In the genomic region with DNA sequence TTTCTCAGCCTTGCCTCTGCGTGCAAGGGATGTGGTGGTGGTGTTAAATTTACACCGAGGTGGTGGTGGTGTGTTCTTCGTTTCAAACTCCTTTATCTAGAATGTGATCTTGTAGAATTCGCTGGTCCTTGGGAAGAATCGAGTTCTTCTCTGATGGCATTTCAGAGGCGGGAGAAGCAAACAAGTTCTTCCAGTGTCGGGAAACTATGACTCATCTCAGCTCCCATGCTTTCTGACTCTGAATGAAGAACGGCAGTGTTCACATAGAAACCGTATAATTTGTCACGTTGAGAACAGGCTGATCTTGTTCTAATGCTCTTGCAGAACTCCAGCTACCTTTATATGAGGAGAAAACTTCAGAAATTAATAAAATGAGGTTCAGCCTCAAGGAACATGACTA, we compare ENCODE assay signal across 8 mouse cellular contexts.
A peak's percentile ranks its signal among the peaks of the same experiment; 100 is the strongest.
DNase-seq lines count a peak whose midpoint lies in the region; ATAC-seq lines count a peak whose summit lies in the region.

No protein-coding gene starts in this region.

- peak; percentile 99 for ATAC-seq in frontal cortex, adult (ENCODE audit: low TSS enrichment)
- no peak for ATAC-seq in inflammation-experienced regulatory T-cells, adult 6 months

- intact Hi-C loops in left cerebral cortex, postnatal 14 days (cut with DNase I) = no loop called here

- DNase-seq in frontal cortex, postnatal 14 days (ENCODE audit: low spot score in 2 of 2) = no peak
- peak; percentile 13 for DNase-seq in urinary bladder, postnatal 25 days (ENCODE audit: low spot score)
- no peak for DNase-seq in urinary bladder, postnatal 10 days (ENCODE audit: low spot score)
- peak; percentile 59 to 83 for DNase-seq in left cerebral cortex, postnatal 14 days (ENCODE audit: low spot score in 2 of 2)
- DNase-seq in cerebellum, adult 9-11 months = no peak
- no peak for DNase-seq in adipocyte (ENCODE audit: low spot score)

Comparison
In these comparisons a context has a peak if more than half of its experiments do, and no peak if none do; other contexts are left out.
1. DNase-seq: peak in urinary bladder, postnatal 25 days (single experiment) and left cerebral cortex, postnatal 14 days (2 of 2); none in frontal cortex, postnatal 14 days (0 of 2), urinary bladder, postnatal 10 days (single experiment), cerebellum, adult 9-11 months (single experiment) and adipocyte (single experiment).